Mouse (Mus musculus): ENCODE data around the gene Olfr142.
"Not testable (repeated sequence)": the region's sequence is repeated elsewhere in the genome, so short reads cannot be mapped to it uniquely, and the experiment has no call there.

Olfr142 gene

GRCm38 (mm10) chr2:90257492-90257891, at the start of gene Olfr142:
Olfr142 (minus strand) TSS chr2:90257592.
- no peak for DNase-seq (ENCODE audit: low read depth)

GRCm38 (mm10) chr2:90292741-90293140, 35.3 kb upstream of the Olfr142 start, which contains the start of gene Olfr1272:
Olfr1272 (minus strand) TSS chr2:90292841.
- no peak for DNase-seq (ENCODE audit: low read depth)

- no peak for DNase-seq (ENCODE audit: low read depth)
Observed at GRCm38 (mm10) chr2:90270932-90271331, 13.5 kb upstream of the Olfr142 start, which contains the start of gene Olfr1271. Olfr1271 (minus strand) TSS chr2:90271032.

GRCm38 (mm10) chr2:90224393-90224792, 33.0 kb downstream of the Olfr142 start, which contains the start of gene Olfr1506:
Olfr1506 (minus strand) TSS chr2:90224493.
- DNase-seq (ENCODE audit: low read depth) = not testable (repeated sequence)
